Comparison of ENCODE assay signal across 7 mouse cellular contexts in genomic region chr5:29794933-29795332, GRCm38 (mm10). TPM values are rescaled to one million over a fixed set of nuclear protein-coding genes. Genes with fewer than 3 reads are reported as not detected.
A peak's percentile ranks its signal among the peaks of the same experiment; 100 is the strongest.
ATAC-seq lines count a peak whose summit lies in the region.
"Had no signal": no experiment of that assay in that cellular context is flagged by ENCODE, and none has a peak within 500 bp of the region (broad histone marks: within the 10 kb centered on the region; RNA-seq: fewer than 3 reads in every experiment).

No protein-coding gene starts in this region.

- ATAC-seq in common myeloid progenitor, adult 5-6 weeks (replicated peaks; ENCODE audit: low read depth, poor library complexity, severe bottlenecking), result peak; percentile 99
- peak; percentile 59; the same call in 1 of the 2 replicates for ATAC-seq in erythroid progenitor cell, adult 5-6 weeks (replicated peaks; ENCODE audit: low FRiP score, poor library complexity, severe bottlenecking)
- ATAC-seq in granulocyte monocyte progenitor cell, adult 5-6 weeks (replicated peaks; ENCODE audit: poor library complexity, severe bottlenecking), result peak; percentile 100
- ATAC-seq in hematopoietic stem cell, adult 5-6 weeks (replicated peaks in 1 of 2; ENCODE audit: insufficient read depth in 1 of 2, low FRiP score in 2 of 2, low TSS enrichment in 1 of 2, low read depth in 1 of 2, poor library complexity in 2 of 2, severe bottlenecking in 2 of 2), result peak; percentile 94 to 97
- peak; percentile 98 for ATAC-seq in megakaryocyte progenitor cell, adult 5-6 weeks (replicated peaks; ENCODE audit: poor library complexity)
- 0 out of 2 replicates have a peak, but pooled peaks have one; percentile 76 for ATAC-seq in monocyte, adult 5-6 weeks (replicated peaks; ENCODE audit: insufficient number of reproducible peaks, low FRiP score, low TSS enrichment, poor library complexity, severe bottlenecking)

RNA-seq across cellular contexts. Expression of gene Gm5129, which starts 59.2 kb away (rescaled TPM):
- 5.1 and 18.9 TPM in 2 replicates for total RNA-seq in common myeloid progenitor, adult 5-6 weeks (2017)
- 10.8 TPM in 1 of 2 replicates, not detected in the other for total RNA-seq in erythroid progenitor cell, adult 5-6 weeks (2015; ENCODE audit: low replicate concordance)
- total RNA-seq in erythroid progenitor cell, adult 5-6 weeks (2017; ENCODE audit: low replicate concordance), result not detected in 2 replicates
- total RNA-seq in granulocyte monocyte progenitor cell, adult 5-6 weeks (2014; fragmentation: Nextera tagmentation), result not detected in 2 replicates
- not detected in 2 replicates for total RNA-seq in granulocyte monocyte progenitor cell, adult 5-6 weeks (2017)
- 9.4 TPM in 1 of 2 replicates, not detected in the other for total RNA-seq in hematopoietic stem cell, adult 5-6 weeks (2017)
- 1.7 TPM in 1 of 2 replicates, not detected in the other for total RNA-seq in megakaryocyte progenitor cell, adult 5-6 weeks (2015)
- not detected in 2 replicates for total RNA-seq in megakaryocyte progenitor cell, adult 5-6 weeks (2017)
- total RNA-seq in monocyte, adult 5-6 weeks (2017), result 12.6 to 24.8 TPM in 2 of 3 replicates, not detected in the other
- total RNA-seq: adrenal gland, postnatal 14 days had no signal

RNA-seq across cellular contexts. Expression of gene Dnajb6, which starts 59.4 kb away (rescaled TPM):
- 148 and 155 TPM in 2 replicates for total RNA-seq in common myeloid progenitor, adult 5-6 weeks (2017)
- total RNA-seq in erythroid progenitor cell, adult 5-6 weeks (2015; ENCODE audit: low replicate concordance), result 107 and 154 TPM in 2 replicates
- total RNA-seq in erythroid progenitor cell, adult 5-6 weeks (2017; ENCODE audit: low replicate concordance), result 111 and 121 TPM in 2 replicates
- total RNA-seq in granulocyte monocyte progenitor cell, adult 5-6 weeks (2014; fragmentation: Nextera tagmentation), result 129 and 145 TPM in 2 replicates
- total RNA-seq in granulocyte monocyte progenitor cell, adult 5-6 weeks (2017), result 142 and 197 TPM in 2 replicates
- total RNA-seq in hematopoietic stem cell, adult 5-6 weeks (2017), result 170 and 198 TPM in 2 replicates
- 139 and 173 TPM in 2 replicates for total RNA-seq in megakaryocyte progenitor cell, adult 5-6 weeks (2015)
- total RNA-seq in megakaryocyte progenitor cell, adult 5-6 weeks (2017), result 142 and 144 TPM in 2 replicates
- 221 to 273 TPM (median 236 TPM) in 3 replicates for total RNA-seq in monocyte, adult 5-6 weeks (2017)

Comparison
In these comparisons a context has a peak if more than half of its experiments do, and no peak if none do; other contexts are left out.
1. Peak in every context shown above with its lines: ATAC-seq.